Mouse (Mus musculus): ENCODE data around the gene Tacstd2. TPM values are rescaled to one million over a fixed set of nuclear protein-coding genes. Genes with fewer than 3 reads are reported as not detected.

Gene Tacstd2
- polyA plus RNA-seq (2014; fragmentation: Nextera tagmentation; extraction: Ambion mirVana), result 52.5 and 79.3 TPM in 2 replicates

GRCm38 (mm10) chr6:67535777-67536054 is at the start of gene Tacstd2:
Gene Tacstd2 (minus strand): TSS chr6:67535796.
- Histone ChIP-seq H3K9me3 (ENCODE audit: control insufficient read depth, low read length) (no peaks in the 10 kb centered on the region), H3K27me3 (replicated peaks; ENCODE audit: control insufficient read depth, insufficient read depth, low read length) (peaks cover 55% of the 10 kb centered on the region), H3K9ac (ENCODE audit: low read depth, low read length) (peak within 1 kb of the TSS; percentile 52), H3K4me1 (ENCODE audit: control insufficient read depth, insufficient read depth, low read length) (peaks cover 15% of the 10 kb centered on the region), H3K4me3 (ENCODE audit: low read depth, low read length) (peak within 1 kb of the TSS; percentile 45), H3K36me3 (ENCODE audit: control insufficient read depth, insufficient read depth, low read length) (no peaks in the 10 kb centered on the region), H3K27ac (replicated peaks; ENCODE audit: low read depth, low read length) (peak within 1 kb of the TSS; percentile 7; the same call in 1 of the 2 replicates), H3K4me2 (ENCODE audit: low read depth, low read length) (peak within 1 kb of the TSS; percentile 78)
- WGBS, result 3% methylated on average over 6 of the region's 8 CpGs
- peak; percentile 64 for DNase-seq (ENCODE audit: low spot score)
- ATAC-seq (ENCODE audit: low read depth), result peak; percentile 35; the same call in 1 of the 2 replicates

GRCm38 (mm10) chr6:67566270-67566669 is 30.7 kb upstream of the Tacstd2 start:
- WGBS, result 79% methylated on average over 3 of the region's 3 CpGs
- DNase-seq (ENCODE audit: low spot score) (no peak), ATAC-seq (ENCODE audit: low read depth) (no peak)
- Histone ChIP-seq H3K4me2 (ENCODE audit: low read depth, low read length) (no peak overlapping the region), H3K9ac (ENCODE audit: low read depth, low read length) (no peak overlapping the region), H3K27me3 (replicated peaks; ENCODE audit: control insufficient read depth, insufficient read depth, low read length) (no peaks in the 10 kb centered on the region), H3K4me3 (ENCODE audit: low read depth, low read length) (no peak overlapping the region), H3K4me1 (ENCODE audit: control insufficient read depth, insufficient read depth, low read length) (no peaks in the 10 kb centered on the region), H3K9me3 (ENCODE audit: control insufficient read depth, low read length) (no peaks in the 10 kb centered on the region), H3K27ac (replicated peaks; ENCODE audit: low read depth, low read length) (no peak overlapping the region), H3K36me3 (ENCODE audit: control insufficient read depth, insufficient read depth, low read length) (no peaks in the 10 kb centered on the region)

DNA sequence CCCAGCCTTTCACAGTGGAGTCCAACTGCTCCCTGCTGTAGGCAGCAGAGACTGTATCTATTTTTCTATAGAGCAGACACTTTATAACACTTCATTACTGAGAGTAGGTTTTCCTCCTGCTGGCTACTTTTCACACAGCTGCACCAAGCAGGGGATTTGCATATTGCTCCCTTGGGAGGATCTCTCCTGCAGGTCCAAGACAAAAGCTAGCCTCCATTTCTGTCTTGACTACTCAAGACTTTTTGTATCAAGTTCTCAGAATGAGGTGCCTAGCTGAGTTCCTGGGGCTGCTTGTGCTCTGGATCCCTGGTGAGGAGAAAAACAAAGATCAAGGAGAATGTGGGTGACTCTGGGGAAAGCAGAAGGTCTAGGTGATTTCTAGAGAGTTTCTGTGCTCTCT is 19.8 kb upstream of the Tacstd2 start:
- no peak overlapping the region for H3K27ac ChIP-seq (replicated peaks; ENCODE audit: low read depth, low read length)
- no peak for DNase-seq (ENCODE audit: low spot score)
- H3K36me3 ChIP-seq (ENCODE audit: control insufficient read depth, insufficient read depth, low read length), result no peaks in the 10 kb centered on the region
- H3K9ac ChIP-seq (ENCODE audit: low read depth, low read length), result no peak overlapping the region
- no peaks in the 10 kb centered on the region for H3K27me3 ChIP-seq (replicated peaks; ENCODE audit: control insufficient read depth, insufficient read depth, low read length)
- no peaks in the 10 kb centered on the region for H3K9me3 ChIP-seq (ENCODE audit: control insufficient read depth, low read length)
- H3K4me2 ChIP-seq (ENCODE audit: low read depth, low read length), result no peak overlapping the region
- no peak overlapping the region for H3K4me3 ChIP-seq (ENCODE audit: low read depth, low read length)
- ATAC-seq (ENCODE audit: low read depth), result no peak
- H3K4me1 ChIP-seq (ENCODE audit: control insufficient read depth, insufficient read depth, low read length), result no peaks in the 10 kb centered on the region

DNA sequence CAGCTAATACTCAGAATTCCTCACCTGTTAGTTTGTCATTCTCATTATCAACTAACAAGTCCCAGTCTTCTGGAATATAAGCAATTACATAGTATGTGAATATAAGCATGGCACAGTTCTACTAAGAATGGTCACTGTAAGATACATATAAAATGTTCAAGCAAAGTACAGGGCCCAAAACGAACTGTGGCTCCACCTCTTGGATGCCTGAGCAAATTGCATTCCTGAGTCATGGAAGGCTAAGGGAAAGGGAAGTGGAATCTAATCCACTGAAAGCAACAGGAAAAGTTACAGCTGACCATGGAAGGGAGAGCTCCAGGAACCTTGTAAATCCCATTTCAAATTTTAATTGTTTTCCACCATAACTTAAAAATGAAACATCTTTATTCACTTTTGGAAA is 14.0 kb upstream of the Tacstd2 start:
- no peaks in the 10 kb centered on the region for H3K9me3 ChIP-seq (ENCODE audit: control insufficient read depth, low read length)
- no peak for DNase-seq (ENCODE audit: low spot score)
- no peak for ATAC-seq (ENCODE audit: low read depth)
- no peaks in the 10 kb centered on the region for H3K36me3 ChIP-seq (ENCODE audit: control insufficient read depth, insufficient read depth, low read length)
- no peaks in the 10 kb centered on the region for H3K27me3 ChIP-seq (replicated peaks; ENCODE audit: control insufficient read depth, insufficient read depth, low read length)
- H3K4me1 ChIP-seq (ENCODE audit: control insufficient read depth, insufficient read depth, low read length), result no peaks in the 10 kb centered on the region
- 8% methylated on average over 1 of the region's 1 CpGs for WGBS
- H3K4me3 ChIP-seq (ENCODE audit: low read depth, low read length), result no peak overlapping the region
- H3K27ac ChIP-seq (replicated peaks; ENCODE audit: low read depth, low read length), result no peak overlapping the region
- no peak overlapping the region for H3K4me2 ChIP-seq (ENCODE audit: low read depth, low read length)
- no peak overlapping the region for H3K9ac ChIP-seq (ENCODE audit: low read depth, low read length)

- H3K4me1 ChIP-seq (ENCODE audit: control insufficient read depth, insufficient read depth, low read length), result peaks cover 15% of the 10 kb centered on the region
- peak overlapping the region; percentile 45 for H3K4me3 ChIP-seq (ENCODE audit: low read depth, low read length)
- WGBS, result 1% methylated on average over 50 of the region's 62 CpGs
- no peaks in the 10 kb centered on the region for H3K9me3 ChIP-seq (ENCODE audit: control insufficient read depth, low read length)
- peak overlapping the region; percentile 52 for H3K9ac ChIP-seq (ENCODE audit: low read depth, low read length)
- H3K27me3 ChIP-seq (replicated peaks; ENCODE audit: control insufficient read depth, insufficient read depth, low read length), result peaks cover 55% of the 10 kb centered on the region
- H3K36me3 ChIP-seq (ENCODE audit: control insufficient read depth, insufficient read depth, low read length), result no peaks in the 10 kb centered on the region
- H3K4me2 ChIP-seq (ENCODE audit: low read depth, low read length), result peak overlapping the region; percentile 78
- DNase-seq (ENCODE audit: low spot score) (peak; percentile 43), ATAC-seq (ENCODE audit: low read depth) (peak; percentile 5; the same call in 1 of the 2 replicates)
- H3K27ac ChIP-seq (replicated peaks; ENCODE audit: low read depth, low read length), result peak overlapping the region; percentile 7; the same call in 1 of the 2 replicates
Measured at GRCm38 (mm10) chr6:67535005-67535776, 405 bp downstream of the Tacstd2 start.

GRCm38 (mm10) chr6:67534191-67535004 is 1.2 kb downstream of the Tacstd2 start:
- peak overlapping the region; percentile 45 for H3K4me3 ChIP-seq (ENCODE audit: low read depth, low read length)
- no peak overlapping the region for H3K27ac ChIP-seq (replicated peaks; ENCODE audit: low read depth, low read length)
- DNase-seq (ENCODE audit: low spot score) (peak; percentile 3), ATAC-seq (ENCODE audit: low read depth) (no peak)
- H3K9me3 ChIP-seq (ENCODE audit: control insufficient read depth, low read length), result no peaks in the 10 kb centered on the region
- peak overlapping the region; percentile 78 for H3K4me2 ChIP-seq (ENCODE audit: low read depth, low read length)
- H3K9ac ChIP-seq (ENCODE audit: low read depth, low read length), result peak overlapping the region; percentile 52
- 9% methylated on average over 31 of the region's 31 CpGs for WGBS
- H3K4me1 ChIP-seq (ENCODE audit: control insufficient read depth, insufficient read depth, low read length), result peaks cover 15% of the 10 kb centered on the region
- no peaks in the 10 kb centered on the region for H3K36me3 ChIP-seq (ENCODE audit: control insufficient read depth, insufficient read depth, low read length)
- peaks cover 55% of the 10 kb centered on the region for H3K27me3 ChIP-seq (replicated peaks; ENCODE audit: control insufficient read depth, insufficient read depth, low read length)

GRCm38 (mm10) chr6:67532665-67533440 is 2.7 kb downstream of the Tacstd2 start:
- Histone ChIP-seq H3K27ac (replicated peaks; ENCODE audit: low read depth, low read length) (no peak overlapping the region), H3K27me3 (replicated peaks; ENCODE audit: control insufficient read depth, insufficient read depth, low read length) (peaks cover 55% of the 10 kb centered on the region), H3K9ac (ENCODE audit: low read depth, low read length) (no peak overlapping the region), H3K4me3 (ENCODE audit: low read depth, low read length) (peak overlapping the region; percentile 45; the same call in 1 of the 2 replicates), H3K9me3 (ENCODE audit: control insufficient read depth, low read length) (0 out of 2 replicates have a peak, but pooled peaks cover under 1% of the 10 kb centered on the region), H3K4me2 (ENCODE audit: low read depth, low read length) (peak overlapping the region; percentile 49), H3K36me3 (ENCODE audit: control insufficient read depth, insufficient read depth, low read length) (no peaks in the 10 kb centered on the region), H3K4me1 (ENCODE audit: control insufficient read depth, insufficient read depth, low read length) (peaks cover 15% of the 10 kb centered on the region)
- ATAC-seq (ENCODE audit: low read depth) (peak; percentile 82), DNase-seq (ENCODE audit: low spot score) (peak; percentile 78)
- WGBS, result 7% methylated on average over 29 of the region's 29 CpGs

DNA sequence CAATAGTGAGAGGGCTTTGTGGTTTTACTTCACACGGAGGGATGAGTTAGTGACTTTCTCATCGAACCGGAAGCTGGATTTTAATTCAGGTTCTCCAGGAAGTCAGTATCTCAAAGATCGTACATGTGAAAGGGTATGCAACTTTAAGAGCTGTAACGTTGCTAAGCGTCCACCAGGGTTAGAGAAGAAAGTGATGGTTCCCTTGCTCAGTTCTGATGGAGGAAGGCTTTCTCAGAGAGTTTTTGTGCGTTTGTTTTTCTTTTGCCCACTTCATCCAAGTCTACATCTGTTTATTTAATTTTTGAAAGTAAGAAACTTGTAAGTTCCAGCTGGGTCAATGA is 3.8 kb downstream of the Tacstd2 start:
- 0 out of 2 replicates have a peak, but pooled peaks cover 4% of the 10 kb centered on the region for H3K9me3 ChIP-seq (ENCODE audit: control insufficient read depth, low read length)
- H3K4me1 ChIP-seq (ENCODE audit: control insufficient read depth, insufficient read depth, low read length), result peaks cover 15% of the 10 kb centered on the region
- H3K27me3 ChIP-seq (replicated peaks; ENCODE audit: control insufficient read depth, insufficient read depth, low read length), result peaks cover 50% of the 10 kb centered on the region
- no peak overlapping the region for H3K4me2 ChIP-seq (ENCODE audit: low read depth, low read length)
- H3K27ac ChIP-seq (replicated peaks; ENCODE audit: low read depth, low read length), result no peak overlapping the region
- H3K4me3 ChIP-seq (ENCODE audit: low read depth, low read length), result no peak overlapping the region
- ATAC-seq (ENCODE audit: low read depth), result no peak
- H3K9ac ChIP-seq (ENCODE audit: low read depth, low read length), result no peak overlapping the region
- 55% methylated on average over 7 of the region's 7 CpGs for WGBS
- H3K36me3 ChIP-seq (ENCODE audit: control insufficient read depth, insufficient read depth, low read length), result no peaks in the 10 kb centered on the region
- DNase-seq (ENCODE audit: low spot score), result no peak

Data from embryonic facial prominence, embryonic 14.5 days (tissue).